Mouse (Mus musculus): ENCODE measurements around the gene Slc22a4. TPM values are rescaled to one million over a fixed set of nuclear protein-coding genes. Genes with fewer than 3 reads are reported as not detected.

Slc22a4 gene
- polyA plus RNA-seq, 1 experiment from 2014 or later = 0.38 TPM

- ATAC-seq (ENCODE audit: insufficient read depth) = peak; percentile 22; the same call in 1 of the 2 replicates
- Histone ChIP-seq H3K4me1 (ENCODE audit: insufficient read depth) (0 out of 2 replicates have a peak, but pooled peaks cover 5% of the 10 kb centered on the region), H3K27me3 (ENCODE audit: insufficient read depth, low read length) (peaks cover 18% of the 10 kb centered on the region), H3K27ac (ENCODE audit: low read depth) (peak overlapping the region; percentile 27; the same call in 1 of the 2 replicates), H3K4me2 (peak overlapping the region; percentile 88), H3K9ac (peak overlapping the region; percentile 59), H3K4me3 (ENCODE audit: low read depth, low read length) (peak overlapping the region; percentile 52), H3K9me3 (ENCODE audit: low read depth, low read length) (no peaks in the 10 kb centered on the region), H3K36me3 (ENCODE audit: insufficient read depth) (no peaks in the 10 kb centered on the region)
- WGBS = 25% methylated on average over 4 of the region's 4 CpGs
- DNase-seq = no peak
- no peak for TF ChIP-seq CTCF (IDR thresholded peaks at IDR 0.05; ENCODE audit: low read depth)
These were observed 40.2 kb upstream of the Slc22a4 start for GRCm38 (mm10) chr11:54067996-54068519.

DNA sequence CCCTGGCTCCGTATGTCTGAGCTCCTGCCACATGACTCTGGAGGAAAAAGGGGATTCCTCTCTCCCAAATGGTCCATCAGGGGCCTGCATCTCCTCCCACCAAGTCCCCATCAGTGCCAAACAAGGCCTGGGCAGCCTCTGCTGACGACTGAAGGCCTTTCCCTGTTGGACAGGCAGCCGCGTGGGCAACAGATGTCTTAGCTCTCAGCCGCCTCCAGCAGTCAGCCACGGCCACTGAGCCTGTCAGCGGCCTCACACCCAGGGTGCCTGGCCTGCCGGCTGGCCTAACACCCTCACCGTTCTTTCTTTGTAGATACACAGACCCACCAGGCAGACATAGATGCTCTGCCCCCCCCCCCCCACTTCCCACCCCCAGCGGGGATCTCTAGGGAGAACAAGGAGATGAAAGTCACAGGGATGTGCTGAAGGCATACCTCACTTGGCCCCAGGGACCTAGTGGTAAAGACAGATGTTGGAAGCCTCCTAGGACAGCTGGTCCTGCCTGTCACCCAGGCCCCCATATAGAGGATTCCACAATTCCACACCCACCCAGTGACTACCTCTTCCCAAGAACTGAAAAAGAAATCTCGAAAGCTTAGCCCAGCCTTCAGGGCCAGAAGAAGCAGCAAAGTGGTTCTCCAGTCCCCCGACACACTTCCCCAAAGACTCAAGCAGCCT, 39.6 kb upstream of the Slc22a4 start:
- WGBS = 29% methylated on average over 12 of the region's 12 CpGs
- H3K9ac ChIP-seq = peak overlapping the region; percentile 6; the same call in 1 of the 2 replicates
- H3K4me3 ChIP-seq (ENCODE audit: low read depth, low read length) = peak overlapping the region; percentile 52; the same call in 1 of the 2 replicates
- ATAC-seq (ENCODE audit: insufficient read depth) = peak; percentile 82
- H3K27ac ChIP-seq (ENCODE audit: low read depth) = peak overlapping the region; percentile 27; the same call in 1 of the 2 replicates
- peaks cover 1% of the 10 kb centered on the region; the same call in 1 of the 2 replicates for H3K4me1 ChIP-seq (ENCODE audit: insufficient read depth)
- H3K9me3 ChIP-seq (ENCODE audit: low read depth, low read length) = no peaks in the 10 kb centered on the region
- no peaks in the 10 kb centered on the region for H3K36me3 ChIP-seq (ENCODE audit: insufficient read depth)
- peak overlapping the region; percentile 88 for H3K4me2 ChIP-seq
- DNase-seq = peak; percentile 93
- no peak for TF ChIP-seq CTCF (IDR thresholded peaks at IDR 0.05; ENCODE audit: low read depth)
- H3K27me3 ChIP-seq (ENCODE audit: insufficient read depth, low read length) = peaks cover 18% of the 10 kb centered on the region

- Histone ChIP-seq H3K9me3 (ENCODE audit: low read depth, low read length) (no peaks in the 10 kb centered on the region), H3K27me3 (ENCODE audit: insufficient read depth, low read length) (peaks cover 18% of the 10 kb centered on the region), H3K4me3 (ENCODE audit: low read depth, low read length) (no peak overlapping the region), H3K4me2 (no peak overlapping the region), H3K9ac (no peak overlapping the region), H3K4me1 (ENCODE audit: insufficient read depth) (peaks cover 6% of the 10 kb centered on the region; the same call in 1 of the 2 replicates), H3K36me3 (ENCODE audit: insufficient read depth) (no peaks in the 10 kb centered on the region), H3K27ac (ENCODE audit: low read depth) (no peak overlapping the region)
- no peak for TF ChIP-seq CTCF (IDR thresholded peaks at IDR 0.05; ENCODE audit: low read depth)
- DNase-seq = no peak
- 54% methylated on average over 5 of the region's 5 CpGs for WGBS
- no peak for ATAC-seq (ENCODE audit: insufficient read depth)
These were observed 38.5 kb upstream of the Slc22a4 start for GRCm38 (mm10) chr11:54066400-54066799.

- no peak for TF ChIP-seq CTCF (IDR thresholded peaks at IDR 0.05; ENCODE audit: low read depth)
- DNase-seq = no peak
- Histone ChIP-seq H3K4me1 (ENCODE audit: insufficient read depth) (peaks cover 6% of the 10 kb centered on the region; the same call in 1 of the 2 replicates), H3K4me3 (ENCODE audit: low read depth, low read length) (no peak overlapping the region), H3K27me3 (ENCODE audit: insufficient read depth, low read length) (peaks cover 18% of the 10 kb centered on the region; the same call in 1 of the 2 replicates), H3K4me2 (no peak overlapping the region), H3K36me3 (ENCODE audit: insufficient read depth) (no peaks in the 10 kb centered on the region), H3K9ac (no peak overlapping the region), H3K9me3 (ENCODE audit: low read depth, low read length) (no peaks in the 10 kb centered on the region), H3K27ac (ENCODE audit: low read depth) (no peak overlapping the region)
- ATAC-seq (ENCODE audit: insufficient read depth) = no peak
- WGBS = 79% methylated on average over 4 of the region's 4 CpGs
These were observed 38.0 kb upstream of the Slc22a4 start for GRCm38 (mm10) chr11:54065915-54066178.

GRCm38 (mm10) chr11:54065106-54065914, 37.4 kb upstream of the Slc22a4 start:
- no peaks in the 10 kb centered on the region for H3K9me3 ChIP-seq (ENCODE audit: low read depth, low read length)
- no peak overlapping the region for H3K4me2 ChIP-seq
- no peak for TF ChIP-seq CTCF (IDR thresholded peaks at IDR 0.05; ENCODE audit: low read depth)
- H3K27me3 ChIP-seq (ENCODE audit: insufficient read depth, low read length) = peaks cover 16% of the 10 kb centered on the region; the same call in 1 of the 2 replicates
- DNase-seq = no peak
- H3K4me3 ChIP-seq (ENCODE audit: low read depth, low read length) = no peak overlapping the region
- H3K27ac ChIP-seq (ENCODE audit: low read depth) = no peak overlapping the region
- H3K4me1 ChIP-seq (ENCODE audit: insufficient read depth) = peaks cover 7% of the 10 kb centered on the region; the same call in 1 of the 2 replicates
- H3K9ac ChIP-seq = no peak overlapping the region
- ATAC-seq (ENCODE audit: insufficient read depth) = no peak
- 73% methylated on average over 12 of the region's 12 CpGs for WGBS
- H3K36me3 ChIP-seq (ENCODE audit: insufficient read depth) = no peaks in the 10 kb centered on the region

DNA sequence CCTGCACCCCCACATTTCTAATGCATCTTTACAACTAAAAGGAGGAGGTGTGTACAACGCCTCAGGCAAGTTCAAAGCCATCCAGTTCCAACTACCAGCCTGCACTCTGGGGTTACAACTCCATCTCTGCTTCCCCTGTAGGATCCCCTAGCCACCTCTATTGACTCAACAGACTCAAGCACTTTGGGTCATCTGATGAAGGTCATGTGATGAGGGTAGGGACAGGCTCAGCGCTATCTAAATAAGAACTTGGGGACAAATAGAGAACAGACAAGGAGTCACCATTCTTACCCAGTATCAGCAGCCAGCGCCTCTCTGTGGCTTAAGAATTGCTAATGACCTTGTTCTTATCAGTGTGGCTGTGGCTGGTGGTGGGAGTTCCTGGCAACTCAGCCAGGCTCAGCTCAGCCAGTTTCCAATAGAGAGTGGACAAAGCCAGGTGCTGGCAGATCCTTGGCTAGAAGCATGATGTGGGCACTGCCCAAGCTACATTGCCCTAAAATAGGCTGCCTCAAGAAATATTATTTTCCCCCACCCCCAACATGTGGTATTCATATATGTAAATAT, 36.6 kb upstream of the Slc22a4 start:
- no peak for TF ChIP-seq CTCF (IDR thresholded peaks at IDR 0.05; ENCODE audit: low read depth)
- peaks cover 10% of the 10 kb centered on the region; the same call in 1 of the 2 replicates for H3K4me1 ChIP-seq (ENCODE audit: insufficient read depth)

More for the DNA sequence above, 36.6 kb upstream of the Slc22a4 start:
- no peak overlapping the region for H3K4me2 ChIP-seq
- H3K9ac ChIP-seq = no peak overlapping the region
- H3K27me3 ChIP-seq (ENCODE audit: insufficient read depth, low read length) = peaks cover 9% of the 10 kb centered on the region; the same call in 1 of the 2 replicates
- WGBS = 60% methylated on average over 3 of the region's 3 CpGs
- no peaks in the 10 kb centered on the region for H3K9me3 ChIP-seq (ENCODE audit: low read depth, low read length)
- H3K4me3 ChIP-seq (ENCODE audit: low read depth, low read length) = no peak overlapping the region
- DNase-seq = no peak
- no peak overlapping the region for H3K27ac ChIP-seq (ENCODE audit: low read depth)
- H3K36me3 ChIP-seq (ENCODE audit: insufficient read depth) = no peaks in the 10 kb centered on the region
- no peak for ATAC-seq (ENCODE audit: insufficient read depth)

All from lung, embryonic 14.5 days (tissue).